Mouse (Mus musculus): ENCODE data around the gene Qser1. TPM values are rescaled to one million over a fixed set of nuclear protein-coding genes. Genes with fewer than 3 reads are reported as not detected.

The Qser1 gene
- total RNA-seq, 4 experiments from 2014 or later, result 28.3 to 33.9 (median 31.1) TPM

- no peak for DNase-seq (ENCODE audit: low spot score)
Measured at GRCm38 (mm10) chr2:104817555-104818330, 1.2 kb upstream of the Qser1 start.

DNA sequence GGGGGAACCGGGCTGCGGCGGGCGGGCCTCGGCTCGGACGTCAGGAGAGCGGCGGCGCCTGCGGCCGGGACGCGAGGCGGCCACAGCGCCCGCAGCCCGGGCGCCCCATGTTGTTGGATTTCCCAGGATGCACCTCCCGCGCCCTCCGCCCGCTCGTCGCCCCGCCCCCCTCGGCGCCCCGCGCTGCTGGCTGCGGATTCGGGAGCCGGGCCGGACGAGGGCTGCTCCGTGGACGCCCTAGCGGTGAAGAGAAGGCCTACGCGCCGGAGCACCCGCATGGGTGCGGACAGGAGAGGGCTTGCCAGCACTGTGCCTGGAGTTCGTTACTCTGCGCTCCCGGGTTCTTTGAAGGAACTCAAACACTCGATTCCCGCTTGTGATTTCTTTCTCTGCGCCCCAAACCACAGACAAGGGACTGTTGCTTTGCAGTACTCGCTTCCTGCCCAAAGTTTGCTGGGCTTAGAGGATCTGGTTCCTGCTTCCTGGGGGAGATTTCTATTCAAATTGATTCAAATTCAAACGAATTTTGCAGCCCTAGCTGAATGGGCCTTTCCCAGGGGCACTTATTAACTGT lies 393 bp upstream of the Qser1 start:
- DNase-seq (ENCODE audit: low spot score), result peak; percentile 86

DNA sequence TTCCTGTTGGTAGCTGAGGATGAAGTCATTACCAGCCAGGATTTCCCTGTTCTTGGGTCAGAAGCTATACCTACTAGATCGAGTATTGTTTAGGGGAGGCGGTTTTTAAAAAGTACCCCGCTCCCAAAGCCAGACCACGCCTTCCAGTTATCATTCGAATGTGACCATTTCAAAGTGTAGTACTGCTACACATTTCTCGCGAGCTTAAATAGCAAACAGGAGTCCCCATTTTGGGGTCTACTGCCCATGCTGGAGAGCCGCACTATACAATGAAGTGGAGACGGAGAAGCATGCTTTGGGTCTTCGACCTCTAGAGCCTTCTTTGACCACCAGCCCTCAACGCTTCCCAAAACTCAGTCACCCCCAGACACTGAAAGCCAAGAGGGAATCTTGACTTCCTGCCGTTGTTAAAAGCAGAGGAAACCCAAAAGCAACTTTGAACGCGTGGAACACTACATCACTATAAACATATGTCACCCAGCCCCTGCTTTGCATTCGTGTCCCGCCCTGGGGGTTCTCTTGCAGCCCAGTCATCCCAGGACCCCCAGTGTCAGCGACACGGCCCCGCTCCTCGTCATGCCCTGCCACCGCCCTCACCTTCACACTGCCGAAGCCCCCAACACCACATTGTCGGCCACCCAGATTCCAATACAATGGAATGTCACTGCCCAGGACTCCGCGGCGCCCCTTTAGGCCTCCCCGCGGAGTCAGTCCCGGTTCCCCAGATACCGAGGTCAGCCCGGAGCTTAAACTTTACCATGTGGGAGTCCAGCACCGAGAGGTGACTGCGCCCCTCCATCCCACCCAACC lies 794 bp downstream of the Qser1 start:
- peak; percentile 21 for DNase-seq (ENCODE audit: low spot score)

- no peak for DNase-seq (ENCODE audit: low spot score)
Measured at GRCm38 (mm10) chr2:104814181-104814951, 2.2 kb downstream of the Qser1 start.

- no peak for DNase-seq (ENCODE audit: low spot score)
Measured at GRCm38 (mm10) chr2:104805435-104805834, 11.1 kb downstream of the Qser1 start.

DNA sequence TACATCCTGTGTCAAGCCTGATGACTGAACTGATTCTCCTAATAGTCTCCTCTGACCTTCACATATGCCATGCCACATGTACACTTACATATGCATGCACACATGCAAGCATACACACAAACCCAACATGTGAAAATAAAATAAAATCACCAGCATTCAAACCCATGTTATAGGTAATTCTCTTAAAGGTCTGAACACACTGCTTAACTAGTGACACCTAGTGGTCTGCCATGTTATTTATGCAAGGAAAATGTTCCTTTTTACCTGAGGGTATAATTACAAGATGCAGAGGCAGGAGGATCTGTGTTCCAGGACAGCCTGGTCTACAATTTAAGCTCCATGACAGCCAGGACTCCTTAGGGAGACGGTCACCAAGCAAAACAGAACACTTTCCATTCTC lies 41.8 kb downstream of the Qser1 start:
- DNase-seq (ENCODE audit: low spot score), result peak; percentile 13

DNA sequence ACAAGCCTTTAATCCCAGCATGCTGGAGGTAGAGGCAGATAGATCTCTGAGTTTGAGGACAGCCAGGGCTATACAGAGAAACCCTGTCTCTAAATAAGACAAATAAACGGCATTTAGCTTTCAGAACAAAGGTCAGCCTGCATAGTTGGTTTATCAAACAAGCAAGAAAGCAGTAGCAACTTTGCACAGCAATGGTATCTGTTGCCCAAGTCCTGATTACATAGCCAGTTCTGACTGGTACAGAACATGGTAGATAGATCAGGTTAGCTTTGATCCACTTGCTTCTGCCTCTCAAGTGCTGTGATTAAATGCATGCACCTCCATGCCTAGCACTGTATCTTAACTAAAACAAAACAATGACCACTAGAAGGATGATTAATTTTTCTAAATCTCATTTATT lies 47.9 kb downstream of the Qser1 start:
- DNase-seq (ENCODE audit: low spot score), result no peak

- DNase-seq (ENCODE audit: low spot score), result no peak
Measured at GRCm38 (mm10) chr2:104764018-104764417, 52.5 kb downstream of the Qser1 start.

- DNase-seq (ENCODE audit: low spot score), result no peak
Measured at GRCm38 (mm10) chr2:104763134-104763703, 53.3 kb downstream of the Qser1 start.

GRCm38 (mm10) chr2:104750611-104751010 lies 65.9 kb downstream of the Qser1 start:
- DNase-seq (ENCODE audit: low spot score), result no peak

DNA sequence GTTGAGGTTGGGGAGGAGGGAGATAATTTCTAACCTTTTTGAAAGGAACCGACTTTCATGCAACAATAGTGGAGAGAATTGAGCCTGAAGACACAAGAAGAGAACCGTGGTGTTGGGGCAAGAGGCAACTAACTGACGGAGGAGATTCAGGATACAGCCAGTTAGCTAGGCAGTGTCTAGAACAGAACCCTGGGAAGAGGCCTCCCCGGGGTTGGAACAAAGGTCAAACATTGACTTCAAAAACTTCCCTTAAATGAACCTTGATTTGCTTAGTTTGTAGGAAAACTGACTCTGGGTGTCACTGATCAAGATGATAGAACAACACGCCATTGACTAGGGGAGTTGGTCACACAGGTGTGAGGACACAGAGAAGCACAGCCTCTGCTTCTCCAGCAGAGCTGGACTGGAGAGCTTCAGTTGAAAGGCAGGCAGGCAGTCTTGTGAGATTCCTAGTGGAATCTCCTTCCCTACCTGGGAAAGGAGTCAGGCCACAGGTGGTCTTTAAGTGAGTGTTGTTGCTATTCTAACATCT lies 67.8 kb downstream of the Qser1 start:
- DNase-seq (ENCODE audit: low spot score), result no peak

DNA sequence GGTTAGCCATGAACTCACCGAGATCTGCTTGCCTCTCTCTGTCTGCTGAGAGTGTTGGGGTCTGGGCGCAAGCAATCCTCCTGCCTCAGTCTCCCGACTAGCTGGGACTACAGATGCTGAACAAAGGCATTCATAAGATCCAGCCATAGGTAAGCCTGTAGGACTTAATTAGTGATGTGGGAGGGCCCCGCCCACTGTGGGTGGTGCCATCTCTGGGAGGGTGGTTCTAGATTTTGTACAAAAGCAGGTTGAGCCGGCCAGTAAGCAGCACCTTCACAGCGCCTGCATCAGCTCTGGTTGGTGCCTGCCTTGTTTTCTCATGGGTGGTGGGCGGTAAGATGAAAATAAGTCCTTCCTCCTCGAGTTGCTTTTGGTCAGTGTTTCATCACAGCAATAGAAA lies 70.3 kb downstream of the Qser1 start:
- no peak for DNase-seq (ENCODE audit: low spot score)

- no peak for DNase-seq (ENCODE audit: low spot score)
Measured at GRCm38 (mm10) chr2:104743971-104744370, 72.6 kb downstream of the Qser1 start.

GRCm38 (mm10) chr2:104743160-104743559 lies 73.4 kb downstream of the Qser1 start:
- DNase-seq (ENCODE audit: low spot score), result peak; percentile 9

DNA sequence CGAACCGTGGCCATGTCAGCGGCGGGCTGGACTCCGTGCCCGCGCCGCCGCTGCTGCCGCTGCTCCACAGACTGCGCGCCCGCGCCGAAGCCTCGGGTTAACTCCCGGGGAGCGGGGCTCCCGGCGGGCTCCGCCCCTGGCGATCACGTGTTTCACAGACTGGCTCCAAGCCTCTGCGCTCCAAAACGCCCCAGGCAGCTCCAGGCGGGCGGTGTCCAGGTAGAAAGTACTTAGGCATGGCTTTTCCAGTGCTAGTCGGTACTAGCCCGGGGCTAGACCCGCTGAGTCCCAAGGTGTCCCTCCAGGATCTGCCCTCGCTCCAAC lies 73.9 kb downstream of the Qser1 start, which contains the start of gene Depdc7:
Gene Depdc7 (minus strand): TSS at position 138 of the 324 bp plus-strand sequence.
- DNase-seq (ENCODE audit: low spot score), result peak; percentile 88

GRCm38 (mm10) chr2:104741896-104742740 lies 74.4 kb downstream of the Qser1 start:
- DNase-seq (ENCODE audit: low spot score), result no peak

GRCm38 (mm10) chr2:104741015-104741758 lies 75.4 kb downstream of the Qser1 start:
- DNase-seq (ENCODE audit: low spot score), result no peak

DNA sequence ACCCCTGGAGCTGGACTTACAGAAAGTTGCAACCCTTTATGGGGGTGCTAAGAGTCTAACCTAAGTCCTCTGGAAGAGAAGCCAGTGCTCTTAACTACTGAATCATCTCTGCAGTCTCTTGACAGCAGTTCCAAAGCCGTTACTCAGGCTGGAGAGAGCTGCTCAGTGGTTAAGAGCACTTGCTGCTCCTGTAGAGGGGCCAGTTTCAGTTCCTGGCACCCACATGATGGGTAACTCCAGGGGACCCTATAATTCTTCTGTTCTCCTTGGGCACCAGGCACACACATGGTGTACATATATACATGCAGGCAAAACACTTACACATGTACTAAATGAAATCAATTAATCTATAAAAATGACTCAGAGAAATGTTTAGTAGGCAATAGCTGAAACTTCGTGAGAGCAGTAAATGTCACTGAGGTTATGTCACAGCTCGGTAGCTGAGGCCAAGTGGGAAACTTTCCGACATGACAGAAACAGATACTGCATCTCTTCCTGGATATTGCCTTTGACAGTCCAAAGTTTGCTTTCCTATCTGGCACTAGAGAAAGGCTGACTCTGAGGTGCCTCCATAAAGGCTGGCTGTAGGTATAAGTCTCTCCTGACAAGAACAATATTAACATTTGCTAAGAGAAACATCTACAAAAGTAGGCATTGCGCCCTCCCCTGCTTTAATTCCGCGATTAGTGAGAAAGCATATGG lies 76.2 kb downstream of the Qser1 start:
- DNase-seq (ENCODE audit: low spot score), result no peak

DNA sequence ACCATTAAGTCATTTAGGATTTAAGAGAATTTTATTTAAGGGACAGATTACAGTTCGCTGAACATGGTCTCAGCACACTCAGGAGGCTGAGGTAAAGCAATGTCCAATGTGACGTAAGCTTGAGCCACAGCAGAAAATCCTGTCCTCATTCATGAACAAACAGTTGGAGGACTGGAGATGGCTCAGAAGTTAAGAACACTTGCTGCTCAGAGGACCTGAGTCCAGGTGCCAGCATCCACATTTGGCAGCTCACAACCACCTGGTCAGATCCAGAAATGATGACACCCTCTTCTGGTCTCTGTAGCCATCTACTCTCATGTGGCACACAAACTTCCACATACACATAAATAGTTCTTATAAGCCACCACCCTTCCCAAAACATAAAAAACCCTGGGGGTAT lies 76.9 kb downstream of the Qser1 start:
- no peak for DNase-seq (ENCODE audit: low spot score)
